Mouse (Mus musculus): Measurements from ENCODE around the gene Slc22a29. TPM values are rescaled to one million over a fixed set of nuclear protein-coding genes. Genes with fewer than 3 reads are reported as not detected.

The Slc22a29 gene
- polyA plus RNA-seq (2012; rRNA removed) = 0.02 and 0.11 TPM in 2 replicates

DNA sequence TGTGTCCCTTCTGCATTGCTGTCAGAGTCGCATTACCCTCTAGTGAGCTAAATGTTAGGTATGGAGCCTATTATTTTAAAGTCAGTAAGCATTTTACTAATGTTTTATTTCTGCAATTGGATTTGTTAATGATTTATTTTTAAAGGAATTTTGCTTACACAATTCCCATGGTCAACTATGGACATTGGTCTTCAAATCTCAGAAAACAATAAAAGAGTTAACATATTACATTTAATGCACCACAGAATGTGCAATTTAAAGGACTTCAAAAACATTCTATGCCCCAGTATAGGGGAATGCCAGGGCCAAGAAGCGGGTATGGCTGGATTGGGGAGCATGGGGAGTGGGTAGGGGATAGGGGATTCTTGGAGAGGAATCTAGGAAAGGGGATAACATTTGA lies at the start of gene Slc22a29:
Gene Slc22a29 (minus strand): TSS at position 101 of the 400 bp plus-strand sequence.

DNA sequence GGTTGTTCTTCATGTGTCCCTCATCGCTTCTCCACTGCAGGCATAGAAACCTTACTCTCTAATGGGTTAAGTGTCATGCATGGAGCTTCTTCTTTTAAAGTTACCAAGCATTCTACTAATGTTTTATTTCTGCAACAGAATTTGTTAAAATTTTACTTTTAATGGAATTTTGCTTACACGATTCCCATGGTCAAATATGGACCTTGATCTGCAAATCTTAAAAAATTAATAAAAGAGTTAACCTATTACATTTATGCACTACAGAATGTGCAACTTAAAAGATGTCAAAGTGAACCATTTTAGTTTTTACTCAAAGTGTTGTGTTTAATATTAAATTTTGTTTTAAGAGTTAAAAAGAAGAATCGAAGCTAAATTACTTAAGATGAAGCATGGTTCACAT lies 86.8 kb downstream of the Slc22a29 start, which contains the start of gene Slc22a28:
Gene Slc22a28 (minus strand): TSS at position 102 of the 400 bp plus-strand sequence.

Other genes with a start within 250 kb of the Slc22a29 start
- gene Slc22a28, start 86.9 kb downstream of the Slc22a29 start, polyA plus RNA-seq (2012; rRNA removed) = not detected in 2 replicates
- gene Slc22a30, start 186.2 kb upstream of the Slc22a29 start, polyA plus RNA-seq (2012; rRNA removed) = not detected in 2 replicates